Mouse (Mus musculus) urinary bladder, postnatal 4 days (tissue): ENCODE measurements around the gene Fgd3.

ENCODE experiments used
- DNase-seq, 2 experiments: peaks; one replicate each; pipeline ENCODE4 v3.0.0; 2021 to 2022; ENCODE audit warnings: low spot score in 2 of 2

Gene Fgd3

GRCm38 (mm10) chr13:49248467-49248862, 71.6 kb downstream of the Fgd3 start, which contains the start of gene Susd3:
Gene Susd3 (minus strand): TSS chr13:49248706.
- DNase-seq: no peak

GRCm38 (mm10) chr13:49247740-49248466, 72.2 kb downstream of the Fgd3 start:
- no peak for DNase-seq

- DNase-seq: no peak
These were observed 72.8 kb downstream of the Fgd3 start for GRCm38 (mm10) chr13:49247232-49247739.

GRCm38 (mm10) chr13:49246626-49247025, 73.5 kb downstream of the Fgd3 start:
- DNase-seq: no peak

GRCm38 (mm10) chr13:49246011-49246410, 74.1 kb downstream of the Fgd3 start:
- DNase-seq: peak in 1 of 2 experiments; percentile 64

- DNase-seq: no peak
These were observed 74.9 kb downstream of the Fgd3 start for GRCm38 (mm10) chr13:49245251-49245650.

GRCm38 (mm10) chr13:49243492-49243891, 76.6 kb downstream of the Fgd3 start:
- no peak for DNase-seq

GRCm38 (mm10) chr13:49242321-49243065, 77.6 kb downstream of the Fgd3 start:
- no peak for DNase-seq

GRCm38 (mm10) chr13:49238737-49239136, 81.4 kb downstream of the Fgd3 start:
- DNase-seq: no peak

GRCm38 (mm10) chr13:49237617-49238016, 82.5 kb downstream of the Fgd3 start:
- DNase-seq: no peak

GRCm38 (mm10) chr13:49234711-49235110, 85.4 kb downstream of the Fgd3 start:
- no peak for DNase-seq

GRCm38 (mm10) chr13:49233792-49234572, 86.1 kb downstream of the Fgd3 start:
- DNase-seq: no peak

- no peak for DNase-seq
These were observed 94.5 kb downstream of the Fgd3 start for GRCm38 (mm10) chr13:49225633-49226032.

GRCm38 (mm10) chr13:49225159-49225558, 95.0 kb downstream of the Fgd3 start:
- DNase-seq: no peak

- DNase-seq: no peak
These were observed 95.4 kb downstream of the Fgd3 start for GRCm38 (mm10) chr13:49224729-49225128.

GRCm38 (mm10) chr13:49224314-49224713, 95.8 kb downstream of the Fgd3 start:
- DNase-seq: no peak

GRCm38 (mm10) chr13:49220912-49221311, 99.2 kb downstream of the Fgd3 start:
- no peak for DNase-seq

GRCm38 (mm10) chr13:49219367-49219766, 100.7 kb downstream of the Fgd3 start:
- peak in 1 of 2 experiments; percentile 83 for DNase-seq

GRCm38 (mm10) chr13:49218651-49219050, 101.5 kb downstream of the Fgd3 start:
- DNase-seq: no peak

GRCm38 (mm10) chr13:49216808-49217561, 103.1 kb downstream of the Fgd3 start:
- DNase-seq: no peak

GRCm38 (mm10) chr13:49216220-49216552, 103.9 kb downstream of the Fgd3 start:
- DNase-seq: no peak
